Mouse (Mus musculus) kidney, adult 9 months (tissue): Measurements from ENCODE around the gene Bcas1.

Experiments used
- DNase-seq: peaks from one replicate; pipeline ENCODE4 v3.0.0; 2022

The Bcas1 gene

GRCm38 (mm10) chr2:170308033-170308820, 119.4 kb downstream of the Bcas1 start:
- no peak for DNase-seq

DNA sequence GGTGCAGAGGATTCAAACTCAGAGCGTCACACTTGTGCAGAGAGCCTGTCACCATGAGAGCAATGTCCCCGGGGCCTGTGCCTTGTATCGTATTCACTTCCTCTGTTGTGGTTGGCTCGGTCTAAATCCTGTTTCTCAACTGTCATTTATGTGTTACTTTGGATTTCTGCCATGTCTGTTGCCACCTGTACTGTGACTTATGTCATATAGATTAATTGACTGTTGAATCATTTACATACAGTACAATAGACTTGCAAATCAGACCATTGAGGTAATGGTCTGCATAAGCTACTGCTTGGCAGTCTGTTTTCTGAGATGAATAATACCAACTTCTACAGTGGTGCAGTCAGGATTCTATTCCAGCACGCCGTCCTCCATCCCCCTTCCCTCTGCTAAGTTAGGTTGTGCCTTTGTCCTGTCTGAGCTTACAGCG, 120.0 kb downstream of the Bcas1 start:
- DNase-seq: no peak

GRCm38 (mm10) chr2:170306637-170307320, 120.9 kb downstream of the Bcas1 start:
- no peak for DNase-seq

DNA sequence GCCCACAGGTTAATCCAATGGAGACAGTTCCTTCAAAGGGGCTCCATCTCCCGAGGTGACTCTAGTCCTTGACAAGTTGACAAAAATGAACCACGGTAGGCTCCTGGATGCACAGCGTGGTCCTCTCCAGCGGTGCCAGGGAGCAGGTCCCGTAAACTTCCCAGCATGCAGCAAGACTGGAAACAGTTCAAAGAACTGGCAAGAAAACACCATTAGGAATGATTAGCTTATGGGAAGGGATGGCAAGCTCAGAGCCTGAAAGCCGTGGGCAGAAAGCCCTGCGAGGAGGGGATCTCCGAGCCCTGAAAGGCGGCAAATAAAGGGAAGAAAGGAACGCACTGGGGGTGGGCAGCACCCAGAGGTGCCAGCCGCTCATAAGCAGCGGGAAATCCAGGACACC, 122.9 kb downstream of the Bcas1 start:
- no peak for DNase-seq

- no peak for DNase-seq
These were observed 124.0 kb downstream of the Bcas1 start for GRCm38 (mm10) chr2:170303595-170303994.

DNA sequence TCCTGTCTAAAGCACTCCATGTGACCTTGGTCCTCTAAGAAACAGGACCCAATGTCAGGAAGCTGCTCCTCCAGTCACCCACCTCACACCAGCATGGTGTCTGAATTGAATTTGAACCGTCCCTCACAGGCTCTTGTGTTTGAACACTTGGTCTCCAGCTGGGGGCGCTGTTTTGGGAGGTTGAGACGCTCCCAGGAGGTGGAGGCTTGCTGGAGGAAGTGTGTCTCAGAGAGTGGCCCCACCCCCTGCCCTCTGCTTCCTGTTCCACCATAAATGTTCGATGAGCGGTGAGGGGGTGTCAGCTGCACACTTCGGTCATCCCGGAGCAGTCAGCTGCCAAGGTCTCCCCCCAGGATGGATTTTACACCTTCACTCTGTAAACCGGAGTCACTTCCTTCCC, 124.8 kb downstream of the Bcas1 start:
- DNase-seq: no peak
